Mouse (Mus musculus) hindbrain, embryonic 11.5 days (tissue): ENCODE measurements around the gene Cyp4a10. TPM values are rescaled to one million over a fixed set of nuclear protein-coding genes. Genes with fewer than 3 reads are reported as not detected.

Experiments used
- ATAC-seq: fragments of 200-750 bp; cut with Nextera tagmentation; 2 replicates; pipeline ENCODE4 v1.8.0; 2017; ENCODE audit warnings: mild to moderate bottlenecking, moderate TSS enrichment, moderate library complexity; ENCODE audit not compliant: low FRiP score
- DNase-seq: peaks from one replicate; pipeline ENCODE4 v3.0.0-alpha.2; 2015; ENCODE audit warnings: low spot score
- H3K27ac ChIP-seq: fragments of 300-500 bp; sonication (generic); 2 replicates; pipeline ENCODE4 v1.5.1; 2014; ENCODE audit warnings: mild to moderate bottlenecking, low read depth, low read length
- H3K27me3 ChIP-seq: fragments of 300-500 bp; sonication (generic); 2 replicates; pipeline ENCODE4 v1.6.1; 2014; ENCODE audit warnings: mild to moderate bottlenecking, low read length, moderate library complexity, mixed read lengths; ENCODE audit not compliant: control insufficient read depth, insufficient read depth
- H3K36me3 ChIP-seq: fragments of 300-500 bp; sonication (generic); 2 replicates; pipeline ENCODE4 v1.6.1; 2014; ENCODE audit warnings: mild to moderate bottlenecking, low read length, moderate library complexity, mixed read lengths; ENCODE audit not compliant: control insufficient read depth, insufficient read depth
- H3K4me1 ChIP-seq: fragments of 300-500 bp; sonication (generic); replicated peaks from 2 replicates; pipeline ENCODE4 v1.6.1; 2014; ENCODE audit warnings: low read length, mixed read lengths; ENCODE audit not compliant: control insufficient read depth, insufficient read depth
- H3K4me2 ChIP-seq: fragments of 300-500 bp; sonication (generic); replicated peaks from 2 replicates; pipeline ENCODE4 v1.6.1; 2014; ENCODE audit warnings: mild to moderate bottlenecking, low read depth, low read length
- H3K4me3 ChIP-seq: fragments of 300-500 bp; sonication (generic); 2 replicates; pipeline ENCODE4 v1.5.1; 2014; ENCODE audit warnings: low read depth, low read length
- H3K9ac ChIP-seq: fragments of 300-500 bp; sonication (generic); 2 replicates; pipeline ENCODE4 v1.6.1; 2014; ENCODE audit warnings: low read depth, low read length
- H3K9me3 ChIP-seq: fragments of 300-500 bp; sonication (generic); 2 replicates; pipeline ENCODE4 v1.6.1; 2016; ENCODE audit warnings: low read length; ENCODE audit not compliant: control insufficient read depth
- WGBS: fragments of 180-500 bp; shearing (Covaris S2); extraction: QIAGEN DNeasy Blood & Tissue Kit; methylation state at CpG from one replicate; pipeline ENCODE4 v1.1.7; 2014; 5-methylcytosine and 5-hydroxymethylcytosine counted together
- polyA plus RNA-seq: library from polyadenylated mRNA; unstranded; fragments of >200 nt; fragmentation: Nextera tagmentation; extraction: Ambion mirVana; gene quantifications from 2 replicates; pipeline ENCODE4 v1.2.1, GENCODE M21; 2014

Gene Cyp4a10
- polyA plus RNA-seq, 1 experiment from 2014 or later: not detected

GRCm38 (mm10) chr4:115575255-115575654 is 57.2 kb downstream of the Cyp4a10 start:
- WGBS: 85% methylated on average over 3 of the region's 3 CpGs
- DNase-seq (no peak), ATAC-seq (no peak)
- Histone ChIP-seq H3K9me3 (no peaks in the 10 kb centered on the region), H3K4me3 (no peak overlapping the region), H3K27me3 (no peaks in the 10 kb centered on the region), H3K36me3 (no peaks in the 10 kb centered on the region), H3K4me2 (no peak overlapping the region), H3K27ac (no peak overlapping the region), H3K9ac (no peak overlapping the region), H3K4me1 (no peaks in the 10 kb centered on the region)

- WGBS: 92% methylated on average over 2 of the region's 2 CpGs
- ATAC-seq (no peak), DNase-seq (no peak)
- Histone ChIP-seq H3K27me3 (no peaks in the 10 kb centered on the region), H3K36me3 (no peaks in the 10 kb centered on the region), H3K4me3 (no peak overlapping the region), H3K9ac (no peak overlapping the region), H3K4me1 (no peaks in the 10 kb centered on the region), H3K27ac (no peak overlapping the region), H3K9me3 (no peaks in the 10 kb centered on the region), H3K4me2 (no peak overlapping the region)
Measured at GRCm38 (mm10) chr4:115575776-115576175, 57.7 kb downstream of the Cyp4a10 start.

- Histone ChIP-seq H3K27me3 (no peaks in the 10 kb centered on the region), H3K9me3 (no peaks in the 10 kb centered on the region), H3K9ac (no peak overlapping the region), H3K27ac (no peak overlapping the region), H3K4me2 (no peak overlapping the region), H3K4me3 (no peak overlapping the region), H3K4me1 (no peaks in the 10 kb centered on the region), H3K36me3 (no peaks in the 10 kb centered on the region)
- DNase-seq (no peak), ATAC-seq (no peak)
Measured at GRCm38 (mm10) chr4:115583036-115583435, 65.0 kb downstream of the Cyp4a10 start.

Other genes with a start within 250 kb of the Cyp4a10 start
- gene Cyp4a12a, start 219.2 kb upstream of the Cyp4a10 start, polyA plus RNA-seq: not detected in 2 replicates
- gene Cyp4a12b, start 106.6 kb upstream of the Cyp4a10 start, polyA plus RNA-seq: not detected in 2 replicates
- gene Cyp4a30b, start 65.7 kb upstream of the Cyp4a10 start, polyA plus RNA-seq: not detected in 2 replicates
- not detected in 2 replicates for gene Cyp4a14, start 22.1 kb upstream of the Cyp4a10 start, polyA plus RNA-seq
- gene Cyp4a31, start 45.4 kb downstream of the Cyp4a10 start, polyA plus RNA-seq: not detected in 2 replicates
- not detected in 2 replicates for gene Cyp4a32, start 82.7 kb downstream of the Cyp4a10 start, polyA plus RNA-seq
- not detected in 2 replicates for gene Cyp4b1, start 129.5 kb downstream of the Cyp4a10 start, polyA plus RNA-seq
- 39.9 and 45.0 TPM in 2 replicates for gene Efcab14, start 219.5 kb downstream of the Cyp4a10 start, polyA plus RNA-seq